Mouse (Mus musculus) liver, postnatal 0 days (tissue): ENCODE measurements around the gene Tax1bp3.

Experiments
- CTCF ChIP-seq: sonication (generic); IDR thresholded peaks from 2 replicates; pipeline ENCODE4 v1.5.1; 2016; ENCODE audit warnings: antibody characterized with exemption, low read depth
- EP300 ChIP-seq: IDR thresholded peaks from 2 replicates; pipeline ENCODE4 v1.6.1; 2016; ENCODE audit warnings: antibody characterized with exemption, low read depth, mild to moderate bottlenecking

DNA sequence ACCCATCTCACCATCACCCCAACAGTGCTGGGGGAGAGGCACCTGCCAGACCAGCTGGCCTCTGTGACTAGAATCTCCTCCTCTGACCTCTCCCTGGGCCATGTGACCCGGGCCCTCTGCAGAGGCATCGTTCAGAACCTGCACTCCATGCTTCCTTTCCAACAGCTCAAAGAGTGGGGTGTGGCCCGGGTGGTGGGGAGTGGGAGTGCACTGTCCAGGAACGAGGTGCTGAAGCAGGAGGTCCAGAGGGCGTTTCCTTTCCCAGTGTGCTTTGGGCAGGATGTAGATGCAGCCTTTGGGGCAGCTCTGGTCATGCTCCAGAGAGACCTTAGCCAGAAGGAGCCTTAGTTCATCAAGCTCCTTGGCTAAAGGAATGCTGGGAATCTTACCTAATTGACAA, 46.0 kb downstream of the Tax1bp3 start:
- no peak for TF ChIP-seq CTCF
- TF ChIP-seq EP300 = no peak
